Mouse (Mus musculus) stomach, embryonic 15.5 days (tissue): Measurements from ENCODE around the gene 9330161L09Rik. TPM values are rescaled to one million over a fixed set of nuclear protein-coding genes. Genes with fewer than 3 reads are reported as not detected.
A peak's percentile ranks its signal among the peaks of the same experiment; 100 is the strongest.

Experiments used
- ATAC-seq: fragments of 200-750 bp; cut with Nextera tagmentation; 2 replicates; pipeline ENCODE4 v1.8.0; 2017; ENCODE audit warnings: low read depth, moderate number of reproducible peaks, moderate TSS enrichment; ENCODE audit not compliant: insufficient read depth, low FRiP score
- H3K27ac ChIP-seq: fragments of 300-500 bp; sonication (generic); 2 replicates; pipeline ENCODE4 v1.5.1; 2015; ENCODE audit warnings: mild to moderate bottlenecking, inconsistent platforms
- H3K27me3 ChIP-seq: fragments of 300-500 bp; sonication (generic); replicated peaks from 2 replicates; pipeline ENCODE4 v1.6.1; 2015; ENCODE audit warnings: inconsistent platforms
- H3K36me3 ChIP-seq: fragments of 300-500 bp; sonication (generic); 2 replicates; pipeline ENCODE4 v1.6.1; 2015; ENCODE audit warnings: inconsistent platforms
- H3K4me1 ChIP-seq: fragments of 300-500 bp; sonication (generic); 2 replicates; pipeline ENCODE4 v1.6.1; 2015; ENCODE audit warnings: inconsistent platforms
- H3K4me2 ChIP-seq: fragments of 300-500 bp; sonication (generic); 2 replicates; pipeline ENCODE4 v1.6.1; 2015; ENCODE audit warnings: mild to moderate bottlenecking, inconsistent platforms
- H3K4me3 ChIP-seq: fragments of 300-500 bp; sonication (generic); replicated peaks from 2 replicates; pipeline ENCODE4 v1.5.1; 2015; ENCODE audit warnings: inconsistent platforms
- H3K9ac ChIP-seq: fragments of 300-500 bp; sonication (generic); 2 replicates; pipeline ENCODE4 v1.6.1; 2015; ENCODE audit warnings: inconsistent platforms
- H3K9me3 ChIP-seq: fragments of 300-500 bp; sonication (generic); 2 replicates; pipeline ENCODE4 v1.6.1; 2016; ENCODE audit warnings: inconsistent platforms
- WGBS: fragments of 180-500 bp; shearing (Covaris S2); methylation state at CpG from one replicate; pipeline ENCODE4 v1.1.7; 2015; 5-methylcytosine and 5-hydroxymethylcytosine counted together
- polyA plus RNA-seq: library from polyadenylated mRNA; unstranded; fragments of >200 nt; fragmentation: Nextera tagmentation; extraction: Ambion mirVana; gene quantifications from 2 replicates; pipeline ENCODE4 v1.2.1, GENCODE M21; 2015

Gene 9330161L09Rik
- polyA plus RNA-seq, 1 experiment from 2014 or later = 0.49 TPM

DNA sequence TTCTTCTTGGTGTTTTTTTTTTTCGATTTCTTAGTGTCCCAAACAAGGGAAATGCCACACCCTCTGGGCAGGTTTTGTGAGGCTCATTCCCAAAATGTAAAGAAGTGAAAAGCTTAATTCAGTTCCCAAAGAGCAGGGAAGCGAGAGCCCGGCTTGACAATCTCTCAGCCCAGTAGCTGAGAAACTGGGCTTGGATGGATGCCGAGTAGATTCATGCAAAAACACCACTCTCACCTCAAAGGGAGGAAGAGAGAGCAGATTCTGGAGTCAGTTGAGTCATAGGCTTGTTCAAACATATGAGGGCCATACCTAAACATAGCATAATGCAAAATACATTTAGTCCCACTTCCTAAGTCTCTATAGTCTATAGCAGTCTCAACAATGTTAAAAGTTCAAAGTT, 27.4 kb downstream of the 9330161L09Rik start:
- 75% methylated on average over 4 of the region's 4 CpGs for WGBS
- Histone ChIP-seq H3K4me2 (no peak overlapping the region), H3K9ac (no peak overlapping the region), H3K36me3 (no peaks in the 10 kb centered on the region), H3K27me3 (no peaks in the 10 kb centered on the region), H3K9me3 (no peaks in the 10 kb centered on the region), H3K27ac (no peak overlapping the region), H3K4me3 (no peak overlapping the region), H3K4me1 (no peaks in the 10 kb centered on the region)
- no peak for ATAC-seq

DNA sequence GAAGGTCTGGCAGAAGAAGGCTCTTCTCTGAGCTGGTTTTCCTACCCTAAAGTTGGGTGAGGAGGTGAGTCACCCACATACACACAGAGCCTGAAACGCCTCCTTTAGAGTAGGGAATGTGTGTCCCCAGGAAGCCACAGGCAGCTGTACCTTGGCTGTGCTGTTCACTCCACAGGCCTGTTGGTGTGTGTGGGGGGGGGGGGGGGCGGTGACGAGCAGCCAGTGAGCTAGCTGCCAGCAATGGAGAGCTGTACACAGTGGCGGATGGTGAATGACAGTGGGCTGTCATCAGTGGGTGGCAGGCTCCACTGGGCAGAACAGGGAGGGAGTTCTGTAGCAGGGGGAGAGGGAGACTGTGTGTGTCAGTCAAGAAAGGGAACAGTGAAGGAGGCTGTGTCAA, 30.8 kb downstream of the 9330161L09Rik start:
- ATAC-seq = no peak
- Histone ChIP-seq H3K4me1 (no peaks in the 10 kb centered on the region), H3K4me2 (no peak overlapping the region), H3K27ac (no peak overlapping the region), H3K36me3 (no peaks in the 10 kb centered on the region), H3K9me3 (no peaks in the 10 kb centered on the region), H3K9ac (no peak overlapping the region), H3K27me3 (no peaks in the 10 kb centered on the region), H3K4me3 (no peak overlapping the region)
- 63% methylated on average over 4 of the region's 4 CpGs for WGBS

GRCm38 (mm10) chr12:103376124-103376523, 31.5 kb downstream of the 9330161L09Rik start:
- WGBS = 44% methylated on average over 5 of the region's 5 CpGs

GRCm38 (mm10) chr12:103373530-103374236, 33.9 kb downstream of the 9330161L09Rik start:
- Histone ChIP-seq H3K36me3 (no peaks in the 10 kb centered on the region), H3K9ac (no peak overlapping the region), H3K4me1 (no peaks in the 10 kb centered on the region), H3K27me3 (no peaks in the 10 kb centered on the region), H3K9me3 (no peaks in the 10 kb centered on the region), H3K27ac (no peak overlapping the region), H3K4me3 (no peak overlapping the region), H3K4me2 (no peak overlapping the region)
- WGBS = 57% methylated on average over 8 of the region's 8 CpGs
- peak; percentile 56; the same call in 1 of the 2 replicates for ATAC-seq

More at GRCm38 (mm10) chr12:103376124-103376523, 31.5 kb downstream of the 9330161L09Rik start:
- Histone ChIP-seq H3K27ac (no peak overlapping the region), H3K4me1 (no peaks in the 10 kb centered on the region), H3K4me3 (no peak overlapping the region), H3K4me2 (no peak overlapping the region), H3K36me3 (no peaks in the 10 kb centered on the region), H3K9me3 (no peaks in the 10 kb centered on the region), H3K27me3 (no peaks in the 10 kb centered on the region), H3K9ac (no peak overlapping the region)
- no peak for ATAC-seq

DNA sequence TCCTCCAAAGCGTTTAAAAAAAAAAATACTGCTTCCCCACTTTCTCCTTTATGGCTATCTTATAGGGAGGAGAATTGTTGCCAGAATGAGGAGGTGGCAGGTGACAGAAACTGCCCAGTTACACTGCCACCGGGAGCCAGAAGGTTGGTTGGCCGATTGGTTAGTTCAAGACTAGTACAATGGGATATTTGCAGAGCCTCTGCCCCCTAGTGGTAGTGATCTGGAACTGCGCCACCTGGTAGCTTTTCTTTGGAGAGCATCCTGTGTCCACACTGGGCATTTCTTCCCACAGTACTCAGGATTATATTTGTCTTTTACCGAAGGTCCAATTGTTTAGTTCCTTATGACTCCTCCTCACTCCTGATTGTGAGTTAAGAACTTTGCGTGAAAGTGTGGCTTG, 35.9 kb downstream of the 9330161L09Rik start:
- H3K4me1 ChIP-seq = peaks cover 6% of the 10 kb centered on the region; the same call in 1 of the 2 replicates
- H3K36me3 ChIP-seq = no peaks in the 10 kb centered on the region
- no peak overlapping the region for H3K9ac ChIP-seq
- WGBS = 25% methylated on average over 6 of the region's 6 CpGs
- no peak overlapping the region for H3K4me3 ChIP-seq
- H3K9me3 ChIP-seq = no peaks in the 10 kb centered on the region
- no peak for ATAC-seq
- no peaks in the 10 kb centered on the region for H3K27me3 ChIP-seq
- no peak overlapping the region for H3K27ac ChIP-seq
- no peak overlapping the region for H3K4me2 ChIP-seq

GRCm38 (mm10) chr12:103370861-103371260, 36.8 kb downstream of the 9330161L09Rik start:
- Histone ChIP-seq H3K4me3 (no peak overlapping the region), H3K27me3 (no peaks in the 10 kb centered on the region), H3K36me3 (no peaks in the 10 kb centered on the region), H3K9me3 (no peaks in the 10 kb centered on the region), H3K4me2 (no peak overlapping the region), H3K27ac (no peak overlapping the region), H3K9ac (no peak overlapping the region), H3K4me1 (peaks cover 6% of the 10 kb centered on the region; the same call in 1 of the 2 replicates)
- no peak for ATAC-seq
- WGBS = 68% methylated on average over 4 of the region's 4 CpGs

DNA sequence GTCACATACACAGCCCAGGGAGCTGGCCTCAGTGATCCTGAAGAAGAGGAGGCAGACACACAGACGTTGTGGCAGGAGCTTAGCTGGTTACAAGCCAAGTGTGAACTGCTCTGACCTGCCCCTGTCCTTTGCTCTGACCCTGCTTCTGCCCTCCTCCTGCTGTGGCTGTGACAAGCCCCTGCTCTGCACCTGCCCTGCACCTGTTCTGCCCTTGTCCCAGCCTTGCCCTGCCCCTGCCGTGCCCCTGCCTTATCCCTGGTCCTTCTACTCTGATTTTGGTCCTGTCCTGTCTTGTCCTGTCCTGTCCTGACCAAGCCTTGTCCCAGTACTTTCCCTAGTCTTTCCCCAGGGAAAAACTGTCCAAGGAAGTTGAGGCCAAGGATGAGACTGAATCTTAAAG, 38.8 kb downstream of the 9330161L09Rik start:
- 48% methylated on average over 2 of the region's 2 CpGs for WGBS
- no peaks in the 10 kb centered on the region for H3K9me3 ChIP-seq
- H3K9ac ChIP-seq = no peak overlapping the region
- peaks cover 6% of the 10 kb centered on the region; the same call in 1 of the 2 replicates for H3K4me1 ChIP-seq
- no peaks in the 10 kb centered on the region for H3K27me3 ChIP-seq
- no peak overlapping the region for H3K4me3 ChIP-seq
- H3K27ac ChIP-seq = no peak overlapping the region
- ATAC-seq = no peak
- H3K36me3 ChIP-seq = no peaks in the 10 kb centered on the region
- H3K4me2 ChIP-seq = no peak overlapping the region

DNA sequence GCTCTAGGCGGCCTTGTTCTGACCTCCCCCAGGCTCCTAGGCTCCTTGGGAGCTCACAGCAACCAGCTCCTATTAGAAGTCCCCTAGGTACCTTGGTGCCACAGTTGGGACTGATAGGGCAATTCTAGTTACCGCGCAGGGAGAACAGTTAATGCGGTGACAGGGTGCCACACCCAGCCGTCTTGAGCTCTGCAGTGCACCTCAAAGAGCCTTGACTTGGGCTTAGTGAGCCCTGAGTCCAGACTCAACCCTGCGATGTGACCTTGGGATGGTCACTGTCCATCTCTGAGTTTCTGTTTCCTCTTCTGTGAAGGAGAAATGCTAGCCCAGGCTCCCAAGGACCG, 39.3 kb downstream of the 9330161L09Rik start:
- ATAC-seq = no peak
- H3K36me3 ChIP-seq = no peaks in the 10 kb centered on the region
- H3K27ac ChIP-seq = no peak overlapping the region
- WGBS = 68% methylated on average over 7 of the region's 7 CpGs
- H3K4me2 ChIP-seq = peak overlapping the region; percentile 40; the same call in 1 of the 2 replicates
- H3K4me1 ChIP-seq = peaks cover 6% of the 10 kb centered on the region; the same call in 1 of the 2 replicates
- no peak overlapping the region for H3K4me3 ChIP-seq
- no peak overlapping the region for H3K9ac ChIP-seq
- H3K9me3 ChIP-seq = no peaks in the 10 kb centered on the region
- H3K27me3 ChIP-seq = no peaks in the 10 kb centered on the region

DNA sequence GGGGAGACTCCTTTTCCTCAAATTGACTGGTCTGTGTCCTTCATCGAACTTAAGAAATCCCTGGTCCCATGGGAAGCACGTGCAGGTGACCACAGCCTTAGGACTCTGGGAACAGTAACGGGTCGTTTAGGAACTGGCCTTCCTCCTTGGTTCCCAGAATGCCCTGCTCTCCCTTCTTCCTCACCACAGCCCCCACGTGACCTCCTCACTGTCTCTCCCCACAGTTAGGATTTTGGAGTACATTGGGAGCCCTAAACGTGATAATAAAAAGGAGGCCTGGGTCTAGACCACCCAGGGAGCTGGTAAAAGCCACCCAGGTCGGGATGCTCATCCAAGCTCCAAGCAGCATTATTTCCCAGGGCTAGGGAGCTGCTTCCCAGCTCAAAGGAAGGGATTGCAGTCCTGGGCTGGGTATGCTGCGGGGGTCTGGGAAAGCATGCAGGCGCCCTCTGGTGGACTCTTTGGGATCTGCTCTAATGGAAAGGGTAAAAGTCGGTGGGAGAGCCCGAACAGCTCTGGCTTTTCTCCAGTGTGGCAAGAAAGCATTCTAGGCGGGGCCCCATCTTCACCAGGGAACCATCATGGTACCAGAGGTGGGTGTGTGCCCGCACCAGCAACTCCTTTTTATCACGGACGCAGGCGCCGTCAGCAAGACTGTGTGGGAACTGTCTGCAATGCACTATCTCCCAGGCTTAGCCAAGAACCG, 39.8 kb downstream of the 9330161L09Rik start:
- Histone ChIP-seq H3K4me1 (peaks cover 6% of the 10 kb centered on the region; the same call in 1 of the 2 replicates), H3K9ac (no peak overlapping the region), H3K9me3 (no peaks in the 10 kb centered on the region), H3K27me3 (no peaks in the 10 kb centered on the region), H3K4me2 (peak overlapping the region; percentile 40), H3K36me3 (no peaks in the 10 kb centered on the region), H3K27ac (no peak overlapping the region), H3K4me3 (no peak overlapping the region)
- ATAC-seq = no peak
- WGBS = 15% methylated on average over 18 of the region's 18 CpGs

- H3K36me3 ChIP-seq = no peaks in the 10 kb centered on the region
- H3K9me3 ChIP-seq = no peaks in the 10 kb centered on the region
- H3K4me3 ChIP-seq = no peak overlapping the region
- H3K27me3 ChIP-seq = no peaks in the 10 kb centered on the region
- no peak overlapping the region for H3K9ac ChIP-seq
- ATAC-seq = no peak
- H3K4me2 ChIP-seq = no peak overlapping the region
- H3K4me1 ChIP-seq = peaks cover 6% of the 10 kb centered on the region; the same call in 1 of the 2 replicates
- WGBS = 78% methylated on average over 2 of the region's 2 CpGs
- H3K27ac ChIP-seq = no peak overlapping the region
These were observed 40.4 kb downstream of the 9330161L09Rik start for GRCm38 (mm10) chr12:103367171-103367570.

GRCm38 (mm10) chr12:103362336-103362735, 45.3 kb downstream of the 9330161L09Rik start:
- Histone ChIP-seq H3K9me3 (no peaks in the 10 kb centered on the region), H3K27me3 (no peaks in the 10 kb centered on the region), H3K9ac (no peak overlapping the region), H3K27ac (no peak overlapping the region), H3K4me1 (no peaks in the 10 kb centered on the region; the same call in 1 of the 2 replicates), H3K4me3 (no peak overlapping the region), H3K4me2 (no peak overlapping the region), H3K36me3 (no peaks in the 10 kb centered on the region)
- no peak for ATAC-seq
- WGBS = 68% methylated on average over 3 of the region's 3 CpGs

- WGBS = 81% methylated on average over 17 of the region's 17 CpGs
- H3K9me3 ChIP-seq = no peaks in the 10 kb centered on the region
- H3K27me3 ChIP-seq = no peaks in the 10 kb centered on the region
- no peak for ATAC-seq
- no peaks in the 10 kb centered on the region for H3K36me3 ChIP-seq
- no peak overlapping the region for H3K27ac ChIP-seq
- H3K4me1 ChIP-seq = no peaks in the 10 kb centered on the region; the same call in 1 of the 2 replicates
- H3K9ac ChIP-seq = no peak overlapping the region
- H3K4me3 ChIP-seq = no peak overlapping the region
- H3K4me2 ChIP-seq = no peak overlapping the region
These were observed 45.9 kb downstream of the 9330161L09Rik start for GRCm38 (mm10) chr12:103361539-103362307.
